ENCODE assay signal across 20 mouse cellular contexts in the genomic region with DNA sequence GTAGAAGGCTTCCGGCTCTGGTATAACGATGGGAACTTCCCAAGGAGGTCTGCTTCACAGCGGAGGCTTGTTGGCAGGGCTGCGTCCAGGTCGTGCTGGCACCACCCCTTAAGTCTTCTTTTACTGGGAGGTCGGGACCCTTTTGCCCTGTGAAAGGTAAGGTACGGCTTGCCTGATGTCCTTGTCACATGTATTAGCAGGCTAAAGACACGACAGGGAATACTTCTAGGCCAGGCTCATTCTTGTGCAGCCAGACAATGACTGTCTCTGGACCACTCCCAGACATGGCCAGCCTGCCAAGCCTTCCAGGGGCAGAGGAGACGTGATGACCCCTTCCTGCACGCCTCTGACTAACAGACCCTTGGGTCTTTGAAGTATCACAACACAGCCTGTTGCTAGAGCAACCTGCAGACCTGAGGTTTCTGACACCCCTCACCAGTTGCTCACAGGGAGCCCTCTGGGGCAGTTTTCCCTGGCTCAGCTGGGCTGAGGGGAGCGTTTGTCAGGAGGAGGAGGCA. TPM values are rescaled to one million over a fixed set of nuclear protein-coding genes. Genes with fewer than 3 reads are reported as not detected.
A peak's percentile ranks its signal among the peaks of the same experiment; 100 is the strongest.
DNase-seq lines count a peak whose midpoint lies in the region; ATAC-seq and TF ChIP-seq lines count a peak whose summit lies in the region.
"Had no signal": no experiment of that assay in that cellular context is flagged by ENCODE, and none has a peak within 500 bp of the region (broad histone marks: within the 10 kb centered on the region; RNA-seq: fewer than 3 reads in every experiment).

No protein-coding gene starts in this region.

- no peaks in the 10 kb centered on the region for H3K9me3 ChIP-seq in hindbrain, embryonic 15.5 days
- no peaks in the 10 kb centered on the region for H3K9me3 ChIP-seq in hindbrain, embryonic 12.5 days (replicated peaks)
- H3K9me3 ChIP-seq in heart, embryonic 16.5 days (replicated peaks; ENCODE audit: control insufficient read depth, low read length): no peaks in the 10 kb centered on the region
- H3K9me3 ChIP-seq in midbrain, embryonic 15.5 days: no peaks in the 10 kb centered on the region
- H3K9me3 ChIP-seq: forebrain, embryonic 12.5 days had no signal

- H3K4me2 ChIP-seq in hindbrain, embryonic 15.5 days: no peak overlapping the region
- H3K4me2 ChIP-seq in hindbrain, embryonic 12.5 days (replicated peaks): no peak overlapping the region
- no peak overlapping the region for H3K4me2 ChIP-seq in heart, embryonic 16.5 days (ENCODE audit: low read depth, low read length)
- no peak overlapping the region for H3K4me2 ChIP-seq in midbrain, embryonic 15.5 days
- H3K4me2 ChIP-seq: forebrain, embryonic 12.5 days had no signal

- H3K36me3 ChIP-seq in hindbrain, embryonic 15.5 days: no peaks in the 10 kb centered on the region
- H3K36me3 ChIP-seq in hindbrain, embryonic 12.5 days: no peaks in the 10 kb centered on the region
- no peaks in the 10 kb centered on the region for H3K36me3 ChIP-seq in heart, embryonic 16.5 days (ENCODE audit: control insufficient read depth, insufficient read depth)
- no peaks in the 10 kb centered on the region for H3K36me3 ChIP-seq in midbrain, embryonic 15.5 days (replicated peaks)
- H3K36me3 ChIP-seq: forebrain, embryonic 12.5 days had no signal

- 58% methylated on average over 11 of the region's 11 CpGs for WGBS in hindbrain, embryonic 15.5 days
- WGBS in hindbrain, embryonic 12.5 days: 58% methylated on average over 11 of the region's 11 CpGs
- 62% methylated on average over 11 of the region's 11 CpGs for WGBS in heart, embryonic 16.5 days
- WGBS in midbrain, embryonic 15.5 days: 55% methylated on average over 11 of the region's 11 CpGs

- H3K4me3 ChIP-seq in gastrocnemius, adult 2 months: no peak overlapping the region
- H3K4me3 ChIP-seq in hindbrain, embryonic 15.5 days: no peak overlapping the region
- no peak overlapping the region for H3K4me3 ChIP-seq in hindbrain, embryonic 12.5 days
- no peak overlapping the region for H3K4me3 ChIP-seq in heart, embryonic 16.5 days (ENCODE audit: low read length)
- H3K4me3 ChIP-seq in midbrain, embryonic 15.5 days: no peak overlapping the region
- H3K4me3 ChIP-seq: forebrain, embryonic 12.5 days; left cerebral cortex, adult 2 months had no signal

- H3K27ac ChIP-seq in gastrocnemius, adult 2 months: peak overlapping the region; percentile 64
- H3K27ac ChIP-seq in hindbrain, embryonic 15.5 days (replicated peaks): no peak overlapping the region
- H3K27ac ChIP-seq in hindbrain, embryonic 12.5 days: no peak overlapping the region
- H3K27ac ChIP-seq in heart, embryonic 16.5 days (ENCODE audit: low read length): no peak overlapping the region
- H3K27ac ChIP-seq in midbrain, embryonic 15.5 days: no peak overlapping the region
- H3K27ac ChIP-seq: forebrain, embryonic 12.5 days; left cerebral cortex, adult 2 months had no signal

- 0 out of 2 replicates have a peak, but pooled peaks have one; percentile 48 for ATAC-seq in hindbrain, embryonic 15.5 days (ENCODE audit: low FRiP score, low read depth)
- no peak for ATAC-seq in hindbrain, embryonic 12.5 days (ENCODE audit: low FRiP score)
- peak; percentile 34 for ATAC-seq in heart, embryonic 16.5 days (replicated peaks; ENCODE audit: extremely low read depth, insufficient read depth, low FRiP score)
- ATAC-seq in inflammation-experienced regulatory T-cells, adult 6 months: no peak
- ATAC-seq in midbrain, embryonic 15.5 days (replicated peaks): no peak
- ATAC-seq: liver, postnatal 0 days had no signal

- TF ChIP-seq CTCF in gastrocnemius, adult 2 months (IDR thresholded peaks at IDR 0.05): no peak

- no peak overlapping the region for H3K9ac ChIP-seq in hindbrain, embryonic 15.5 days
- H3K9ac ChIP-seq in hindbrain, embryonic 12.5 days: no peak overlapping the region
- H3K9ac ChIP-seq in heart, embryonic 16.5 days (ENCODE audit: low read length): no peak overlapping the region
- H3K9ac ChIP-seq in midbrain, embryonic 15.5 days: no peak overlapping the region
- H3K9ac ChIP-seq: forebrain, embryonic 12.5 days; liver, postnatal 0 days had no signal

- H3K27me3 ChIP-seq in hindbrain, embryonic 15.5 days: no peaks in the 10 kb centered on the region
- no peaks in the 10 kb centered on the region for H3K27me3 ChIP-seq in hindbrain, embryonic 12.5 days
- H3K27me3 ChIP-seq in heart, embryonic 16.5 days (ENCODE audit: control insufficient read depth, insufficient read depth, low read length): no peaks in the 10 kb centered on the region
- H3K27me3 ChIP-seq in midbrain, embryonic 15.5 days (replicated peaks): no peaks in the 10 kb centered on the region
- H3K27me3 ChIP-seq: forebrain, embryonic 12.5 days had no signal

- H3K4me1 ChIP-seq in hindbrain, embryonic 15.5 days (replicated peaks): no peaks in the 10 kb centered on the region
- peaks cover 5% of the 10 kb centered on the region; the same call in 1 of the 2 replicates for H3K4me1 ChIP-seq in hindbrain, embryonic 12.5 days
- H3K4me1 ChIP-seq in heart, embryonic 16.5 days (ENCODE audit: control insufficient read depth, insufficient read depth, low read length): peaks cover 9% of the 10 kb centered on the region
- H3K4me1 ChIP-seq in midbrain, embryonic 15.5 days: no peaks in the 10 kb centered on the region

- DNase-seq in gastrocnemius, adult 2 months: no peak
- DNase-seq in gastrocnemius, postnatal 4 days (ENCODE audit: low spot score in 2 of 2): no peak
- peak; percentile 46 for DNase-seq in 3T3-L1 (ENCODE audit: low read depth, low spot score)
- DNase-seq: adrenal gland, postnatal 36 days; cerebellum, adult 2 months; cerebellum, postnatal 36 days; gastrocnemius, postnatal 14 days; kidney, postnatal 36 days; layer of hippocampus, adult 9-11 months; left cerebral cortex, postnatal 4 days; liver, postnatal 0 days; right cerebral cortex, adult 18-20 months; thymus, postnatal 4 days had no signal

- intact Hi-C loops in gastrocnemius, adult 2 months (cut with DNase I): no loop called here

RNA-seq across cellular contexts. Expression of a gene that starts 54.8 kb away (rescaled TPM):
- 1 to 10 TPM; 3.7 to 4.6 TPM for total RNA-seq in gastrocnemius, adult 2 months (2021)
- total RNA-seq in gastrocnemius, postnatal 4 days (2021): 10 to 100 TPM; 12.8 to 14.6 TPM
- 4.6 and 5.6 TPM in 2 replicates for polyA plus RNA-seq in hindbrain, embryonic 15.5 days (2015; fragmentation: Nextera tagmentation; extraction: Ambion mirVana)
- polyA plus RNA-seq in hindbrain, embryonic 12.5 days (2016; fragmentation: Nextera tagmentation; extraction: Ambion mirVana): 4.9 and 6.3 TPM in 2 replicates
- polyA plus RNA-seq in heart, embryonic 16.5 days (2015; fragmentation: Nextera tagmentation; extraction: Ambion mirVana): 7.7 and 8.3 TPM in 2 replicates
- polyA plus RNA-seq in inflammation-experienced regulatory T-cells, adult 6 months (2017; shearing (Covaris generic)): 10 to 100 TPM; 13.6 to 50.0 (median 44.7) TPM
- polyA plus RNA-seq in midbrain, embryonic 15.5 days (2015; fragmentation: Nextera tagmentation; extraction: Ambion mirVana): 5.0 and 5.5 TPM in 2 replicates

Comparison
In these comparisons a context has a peak if more than half of its experiments do, and no peak if none do; other contexts are left out.
1. ATAC-seq: peak in hindbrain, embryonic 15.5 days (single experiment) and heart, embryonic 16.5 days (single experiment); none in hindbrain, embryonic 12.5 days (single experiment), inflammation-experienced regulatory T-cells, adult 6 months (single experiment) and midbrain, embryonic 15.5 days (single experiment).